Mouse (Mus musculus) myocyte (in vitro differentiated cells): ENCODE measurements at regions not wholly inside any gene's neighbourhood (a gene's known extent, or its start where the extent isn't known, plus 50 kb on each side); places are given as distances from the start of the nearest gene placed in this dataset.

ENCODE experiments used
- H3K27me3 ChIP-seq: one replicate; pipeline ENCODE4 v1.6.1; 2011; ENCODE audit not compliant: control insufficient read depth, insufficient read depth, insufficient read length
- H3K36me3 ChIP-seq: one replicate; pipeline ENCODE4 v1.6.1; 2011; ENCODE audit not compliant: control insufficient read depth, insufficient read depth
- H3K4me2 ChIP-seq: one replicate; pipeline ENCODE4 v1.6.1; 2011; ENCODE audit warnings: low read depth, control low read depth
- H3K4me3 ChIP-seq: one replicate; pipeline ENCODE4 v1.5.1; 2011; ENCODE audit warnings: mild to moderate bottlenecking, control low read depth, moderate library complexity
- H3K79me2 ChIP-seq: one replicate; pipeline ENCODE4 v1.6.1; 2011; ENCODE audit not compliant: control insufficient read depth, insufficient read depth
- H3ac ChIP-seq: one replicate; pipeline ENCODE4 v1.6.1; 2011; ENCODE audit not compliant: control insufficient read depth, insufficient read length
- CEBPB ChIP-seq: IDR thresholded peaks from 2 replicates; pipeline ENCODE4 v1.6.1; 2011; ENCODE audit warnings: mild to moderate bottlenecking, moderate library complexity; ENCODE audit not compliant: poor library complexity, insufficient read depth, severe bottlenecking
- E2F4 ChIP-seq: IDR thresholded peaks from one replicate; pipeline ENCODE4 v1.6.1; 2011; ENCODE audit warnings: mild to moderate bottlenecking, control low read depth, moderate library complexity; ENCODE audit not compliant: insufficient read depth
- MAX ChIP-seq: IDR thresholded peaks from one replicate; pipeline ENCODE4 v1.6.1; 2011; ENCODE audit warnings: low read depth, mild to moderate bottlenecking, control low read depth
- MYOD1 ChIP-seq, 3 experiments: IDR thresholded peaks; one replicate each; pipeline ENCODE4 v1.6.1; 2011; ENCODE audit warnings: control low read depth in 2 of 3, low read depth in 2 of 3, mild to moderate bottlenecking in 2 of 3, moderate library complexity in 1 of 3; ENCODE audit not compliant: insufficient read length in 2 of 3, control insufficient read depth in 1 of 3
- MYOG ChIP-seq, 3 experiments: IDR thresholded peaks; one replicate each; pipeline ENCODE4 v1.6.1; 2011; ENCODE audit warnings: control low read depth in 2 of 3, low read depth in 2 of 3, mild to moderate bottlenecking in 2 of 3; ENCODE audit not compliant: insufficient read length in 2 of 3, control insufficient read depth in 1 of 3, insufficient read depth in 1 of 3
- POLR2A ChIP-seq: IDR thresholded peaks from one replicate; pipeline ENCODE4 v1.6.1; 2011; ENCODE audit warnings: low read depth, mild to moderate bottlenecking, control low read depth, moderate library complexity; ENCODE audit not compliant: insufficient read length
- POLR2AphosphoS2 ChIP-seq: IDR thresholded peaks from one replicate; pipeline ENCODE4 v1.6.1; 2011; ENCODE audit warnings: low read depth, control low read depth; ENCODE audit not compliant: insufficient read length
- REST ChIP-seq: IDR thresholded peaks from one replicate; pipeline ENCODE4 v1.6.1; 2011; ENCODE audit warnings: mild to moderate bottlenecking, control low read depth, moderate library complexity; ENCODE audit not compliant: insufficient read depth, insufficient read length
- SRF ChIP-seq: IDR thresholded peaks from one replicate; pipeline ENCODE4 v1.6.1; 2011; ENCODE audit warnings: low read depth; ENCODE audit not compliant: control insufficient read depth, insufficient read length
- TCF12 ChIP-seq: IDR thresholded peaks from one replicate; pipeline ENCODE4 v1.6.1; 2011; ENCODE audit warnings: mild to moderate bottlenecking, control low read depth; ENCODE audit not compliant: poor library complexity, insufficient read depth, severe bottlenecking
- TCF3 ChIP-seq: IDR thresholded peaks from one replicate; pipeline ENCODE4 v1.6.1; 2011; ENCODE audit warnings: low read depth, control low read depth; ENCODE audit not compliant: insufficient read length
- USF1 ChIP-seq: IDR thresholded peaks from one replicate; pipeline ENCODE4 v1.6.1; 2011; ENCODE audit warnings: low read depth, mild to moderate bottlenecking, control low read depth, moderate library complexity

DNA sequence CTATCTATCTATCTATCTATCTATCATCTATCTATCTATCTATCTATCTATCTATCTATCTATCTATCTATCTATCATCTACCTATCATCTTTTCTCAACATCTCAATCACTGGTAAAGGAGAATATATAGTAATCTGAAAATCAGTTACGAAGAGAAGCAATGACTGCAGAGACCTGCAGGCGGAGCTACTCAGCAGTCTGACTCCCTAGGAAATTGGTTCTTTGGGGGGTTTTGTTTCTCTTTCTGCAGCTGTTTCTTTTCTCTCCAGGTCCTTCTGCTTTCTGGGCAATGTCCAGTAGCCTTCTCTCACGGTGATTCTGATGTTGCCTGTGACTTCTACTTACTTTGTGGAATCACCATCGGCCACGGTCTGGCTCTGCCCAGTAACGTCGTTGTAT is 73.6 kb upstream of the Shisa3 start:
- no peak overlapping the region for H3ac ChIP-seq
- H3K4me3 ChIP-seq = no peak overlapping the region
- H3K79me2 ChIP-seq = no peaks in the 10 kb centered on the region
- TF ChIP-seq REST (no peak), POLR2A (no peak), TCF12 (no peak), MYOD1 (IDR thresholded peaks at IDR 0.05; ENCODE audit: control insufficient read depth in 1 of 3, insufficient read length in 2 of 3, low read depth in 2 of 3) (no peak), USF1 (no peak), SRF (no peak), POLR2AphosphoS2 (no peak), E2F4 (no peak)
- H3K36me3 ChIP-seq = no peaks in the 10 kb centered on the region
- H3K27me3 ChIP-seq = no peaks in the 10 kb centered on the region
- no peak overlapping the region for H3K4me2 ChIP-seq

DNA sequence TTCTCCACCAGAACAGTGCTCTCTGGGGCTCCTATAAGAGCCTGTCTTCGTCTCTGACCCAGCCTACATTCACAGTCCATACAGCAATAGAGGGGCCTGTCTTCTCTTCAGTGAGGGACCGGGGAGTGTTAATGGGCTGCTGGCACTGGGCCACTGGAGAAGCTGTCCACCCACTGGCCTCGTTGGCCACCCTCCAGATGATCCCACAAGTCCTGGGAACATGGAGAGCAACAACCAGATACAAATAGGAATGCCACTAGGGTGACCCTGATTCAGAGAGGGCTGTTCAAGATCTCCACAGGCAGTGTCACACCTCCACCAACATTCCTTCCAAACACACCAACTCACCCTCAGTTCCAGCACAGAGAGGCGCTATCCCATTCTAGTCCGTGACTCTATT is 69.7 kb upstream of the Shisa3 start:
- no peak overlapping the region for H3K4me3 ChIP-seq
- H3K36me3 ChIP-seq = no peaks in the 10 kb centered on the region
- H3ac ChIP-seq = no peak overlapping the region
- no peak overlapping the region for H3K4me2 ChIP-seq
- no peaks in the 10 kb centered on the region for H3K27me3 ChIP-seq
- TF ChIP-seq USF1 (no peak), REST (no peak), SRF (no peak), MYOD1 (IDR thresholded peaks at IDR 0.05; ENCODE audit: control insufficient read depth in 1 of 3, insufficient read length in 2 of 3, low read depth in 2 of 3) (no peak), MAX (no peak), POLR2A (no peak), MYOG (IDR thresholded peaks at IDR 0.05; ENCODE audit: control insufficient read depth in 1 of 3, insufficient read depth in 1 of 3, insufficient read length in 2 of 3, low read depth in 2 of 3) (no peak)
- H3K79me2 ChIP-seq = no peaks in the 10 kb centered on the region

DNA sequence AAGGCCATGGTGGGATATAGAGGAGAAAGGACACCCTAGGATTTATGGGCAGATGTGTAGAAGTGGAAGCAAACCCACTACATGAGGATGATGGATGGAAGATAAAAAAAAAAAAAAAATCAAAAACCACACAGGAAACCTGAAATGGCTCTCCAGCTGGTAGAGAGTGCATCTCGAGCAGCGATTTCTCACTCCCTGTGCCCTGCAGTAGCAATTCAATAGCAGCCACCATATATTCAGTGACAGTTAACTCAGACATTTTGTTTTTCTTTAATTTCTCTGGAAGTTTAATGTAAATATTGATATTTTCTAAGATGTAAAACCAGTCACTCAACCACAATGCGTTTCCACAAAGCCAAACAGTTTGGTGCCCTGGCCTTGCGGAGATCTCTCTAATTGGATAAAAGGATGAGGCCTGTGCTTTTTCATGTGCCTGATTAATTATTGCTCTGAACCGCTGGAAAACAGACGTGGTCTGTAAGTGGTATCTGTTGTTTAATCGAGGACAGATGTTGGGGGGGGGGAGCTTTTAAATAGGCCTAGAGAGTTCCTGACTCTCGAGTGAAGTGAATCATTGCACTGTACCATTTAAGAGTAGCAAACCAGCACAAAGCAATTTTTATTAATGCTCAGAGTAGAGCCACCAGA is 68.0 kb upstream of the Shisa3 start:
- Histone ChIP-seq H3K4me3 (no peak overlapping the region), H3K4me2 (no peak overlapping the region), H3K36me3 (no peaks in the 10 kb centered on the region), H3K79me2 (no peaks in the 10 kb centered on the region), H3ac (no peak overlapping the region), H3K27me3 (no peaks in the 10 kb centered on the region)
- no peak for TF ChIP-seq REST
- TF ChIP-seq POLR2A = no peak
- no peak for TF ChIP-seq E2F4
- TF ChIP-seq CEBPB = no peak
- no peak for TF ChIP-seq MYOG (IDR thresholded peaks at IDR 0.05; ENCODE audit: control insufficient read depth in 1 of 3, insufficient read depth in 1 of 3, insufficient read length in 2 of 3, low read depth in 2 of 3)
- no peak for TF ChIP-seq MAX
- no peak for TF ChIP-seq POLR2AphosphoS2
- no peak for TF ChIP-seq TCF3
- TF ChIP-seq SRF = no peak
- TF ChIP-seq TCF12 = no peak
- TF ChIP-seq MYOD1 (IDR thresholded peaks at IDR 0.05; ENCODE audit: control insufficient read depth in 1 of 3, insufficient read length in 2 of 3, low read depth in 2 of 3) = no peak
- TF ChIP-seq USF1 = no peak

DNA sequence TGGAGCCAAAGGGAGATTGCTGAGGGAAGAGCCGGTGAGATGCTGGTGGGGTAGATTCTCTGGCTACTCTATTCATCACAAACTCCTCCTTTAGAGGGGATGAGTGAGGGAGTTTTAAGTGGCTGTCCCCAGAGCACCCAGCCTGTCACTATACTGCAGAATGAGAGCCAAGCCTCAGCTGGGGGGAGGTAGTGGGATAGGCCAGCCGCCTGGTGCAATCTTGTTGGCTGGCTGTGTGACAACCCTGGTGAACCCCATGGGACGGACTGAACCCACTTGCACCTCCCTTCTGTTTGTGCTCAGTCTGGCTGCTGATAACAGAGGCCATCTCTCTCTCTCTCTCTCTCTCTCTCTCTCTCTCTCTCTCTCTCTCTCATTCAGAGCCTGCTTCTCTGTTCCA is 65.8 kb upstream of the Shisa3 start:
- Histone ChIP-seq H3ac (no peak overlapping the region), H3K4me3 (no peak overlapping the region), H3K4me2 (no peak overlapping the region), H3K36me3 (no peaks in the 10 kb centered on the region), H3K79me2 (no peaks in the 10 kb centered on the region), H3K27me3 (no peaks in the 10 kb centered on the region)
- no peak for TF ChIP-seq REST
- no peak for TF ChIP-seq POLR2AphosphoS2
- no peak for TF ChIP-seq CEBPB
- no peak for TF ChIP-seq TCF3
- TF ChIP-seq MAX = no peak
- no peak for TF ChIP-seq SRF
- TF ChIP-seq TCF12 = no peak
- no peak for TF ChIP-seq E2F4
- TF ChIP-seq POLR2A = no peak
- no peak for TF ChIP-seq MYOD1 (IDR thresholded peaks at IDR 0.05; ENCODE audit: control insufficient read depth in 1 of 3, insufficient read length in 2 of 3, low read depth in 2 of 3)
- TF ChIP-seq USF1 = no peak
- TF ChIP-seq MYOG (IDR thresholded peaks at IDR 0.05; ENCODE audit: control insufficient read depth in 1 of 3, insufficient read depth in 1 of 3, insufficient read length in 2 of 3, low read depth in 2 of 3) = no peak

DNA sequence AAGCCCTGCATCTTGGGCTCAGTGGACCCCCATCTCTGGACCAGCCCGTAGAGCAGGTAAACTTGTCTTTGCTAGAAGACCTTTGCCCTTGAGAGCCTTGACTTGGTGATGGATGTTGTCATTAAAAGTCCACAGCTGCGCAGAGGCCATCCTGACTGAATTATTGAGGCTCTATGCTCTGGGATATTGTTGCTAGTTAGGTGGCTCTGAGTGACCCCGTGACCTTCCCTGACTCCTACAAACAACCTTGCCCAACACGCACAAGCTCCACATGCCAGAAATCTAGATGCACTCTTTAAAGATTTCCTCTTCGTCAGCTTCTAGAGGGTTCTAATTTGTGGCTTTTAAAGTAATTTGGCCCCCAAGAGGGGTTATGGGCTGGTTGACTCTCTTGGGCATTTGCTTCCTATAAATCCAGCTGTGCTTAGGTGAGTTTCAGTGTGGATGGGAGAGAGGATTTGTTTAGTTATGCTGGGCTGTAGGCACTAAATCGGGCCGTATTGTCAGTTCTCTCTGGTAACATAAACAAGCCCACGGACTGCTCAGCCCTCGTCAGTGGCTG is 63.6 kb upstream of the Shisa3 start:
- TF ChIP-seq MYOD1 (IDR thresholded peaks at IDR 0.05; ENCODE audit: control insufficient read depth in 1 of 3, insufficient read length in 2 of 3, low read depth in 2 of 3) (no peak), MAX (no peak), POLR2A (no peak), REST (no peak), CEBPB (no peak), MYOG (IDR thresholded peaks at IDR 0.05; ENCODE audit: control insufficient read depth in 1 of 3, insufficient read depth in 1 of 3, insufficient read length in 2 of 3, low read depth in 2 of 3) (no peak), SRF (no peak), TCF3 (no peak), TCF12 (no peak), POLR2AphosphoS2 (no peak), E2F4 (no peak)
- Histone ChIP-seq H3K27me3 (no peaks in the 10 kb centered on the region), H3K36me3 (no peaks in the 10 kb centered on the region), H3K4me2 (no peak overlapping the region), H3K4me3 (no peak overlapping the region), H3ac (no peak overlapping the region), H3K79me2 (no peaks in the 10 kb centered on the region)
